Mouse (Mus musculus) MEL (cell line): ENCODE data around the gene Hs3st4. TPM values are rescaled to one million over a fixed set of nuclear protein-coding genes. Genes with fewer than 3 reads are reported as not detected.

Experiments used
- DNase-seq: peaks from one replicate; pipeline ENCODE4 v3.0.0; 2011; ENCODE audit warnings: low read depth, low spot score
- H3K27ac ChIP-seq: 2 replicates; pipeline ENCODE4 v1.5.1; 2012; ENCODE audit warnings: low read depth, mild to moderate bottlenecking, control low read depth, low read length, moderate library complexity; ENCODE audit not compliant: control insufficient read depth
- H3K27me3 ChIP-seq, 2 experiments: fragments of 150-350 bp in 1 of 2; sonication (generic) in 1 of 2; 2 replicates each; pipeline ENCODE4 v1.6.1; 2012; ENCODE audit warnings: low read length in 2 of 2, mild to moderate bottlenecking in 2 of 2, improper control_type of control experiment in 1 of 2, moderate library complexity in 1 of 2; ENCODE audit not compliant: insufficient read depth in 2 of 2, control insufficient read depth in 1 of 2
- H3K36me3 ChIP-seq, 2 experiments: 2 replicates each; pipeline ENCODE4 v1.6.1; 2012 to 2014; ENCODE audit warnings: low read length in 2 of 2, improper control_type of control experiment in 1 of 2, inconsistent platforms in 1 of 2, mild to moderate bottlenecking in 1 of 2; ENCODE audit not compliant: insufficient read depth in 2 of 2, control insufficient read depth in 1 of 2
- H3K4me1 ChIP-seq, 2 experiments: fragments of 150-350 bp in 1 of 2; sonication (generic) in 1 of 2; 2 replicates each; pipeline ENCODE4 v1.6.1; 2012; ENCODE audit warnings: low read length in 2 of 2, improper control_type of control experiment in 1 of 2, mild to moderate bottlenecking in 1 of 2; ENCODE audit not compliant: insufficient read depth in 2 of 2, control insufficient read depth in 1 of 2
- H3K4me3 ChIP-seq, 2 experiments: fragments of 150-350 bp in 1 of 2; sonication (generic) in 1 of 2; 2 replicates each; pipeline ENCODE4 v1.5.1; 2012; ENCODE audit warnings: low read depth in 2 of 2, low read length in 2 of 2, mild to moderate bottlenecking in 2 of 2, moderate library complexity in 2 of 2, control low read depth in 1 of 2, improper control_type of control experiment in 1 of 2; ENCODE audit not compliant: control insufficient read depth in 1 of 2, insufficient read depth in 1 of 2
- H3K79me2 ChIP-seq: 2 replicates; pipeline ENCODE4 v1.6.1; 2012; ENCODE audit warnings: mild to moderate bottlenecking, low read length, moderate library complexity; ENCODE audit not compliant: control insufficient read depth, poor library complexity, insufficient read depth
- H3K9ac ChIP-seq: 2 replicates; pipeline ENCODE4 v1.6.1; 2012; ENCODE audit warnings: low read depth, mild to moderate bottlenecking, control low read depth, low read length, moderate library complexity; ENCODE audit not compliant: control insufficient read depth, poor library complexity, severe bottlenecking
- H3K9me3 ChIP-seq: fragments of 150-350 bp; sonication (generic); replicated peaks from 2 replicates; pipeline ENCODE4 v1.6.1; 2012; ENCODE audit warnings: mild to moderate bottlenecking, low read length, improper control_type of control experiment, moderate library complexity; ENCODE audit not compliant: insufficient read depth
- BHLHE40 ChIP-seq: IDR thresholded peaks from 2 replicates; pipeline ENCODE4 v1.6.1; 2012; ENCODE audit warnings: low read depth, mild to moderate bottlenecking, inconsistent platforms, low read length, improper control_type of control experiment, borderline replicate concordance
- CTCF ChIP-seq, 3 experiments: IDR thresholded peaks in 2 of 3; conservative IDR thresholded peaks in 1 of 3; 2 replicates each; pipeline ENCODE4 v1.5.1; 2011 to 2012; ENCODE audit warnings: low read length in 3 of 3, low read depth in 2 of 3, mild to moderate bottlenecking in 2 of 3, improper control_type of control experiment in 1 of 3, inconsistent platforms in 1 of 3, mixed read lengths in 1 of 3, moderate library complexity in 1 of 3; ENCODE audit not compliant: control insufficient read depth in 1 of 3, insufficient read depth in 1 of 3, poor library complexity in 1 of 3, severe bottlenecking in 1 of 3
- E2F4 ChIP-seq: IDR thresholded peaks from 2 replicates; pipeline ENCODE4 v1.6.1; 2011; ENCODE audit warnings: low read depth, low read length, improper control_type of control experiment, borderline replicate concordance
- ELF1 ChIP-seq: IDR thresholded peaks from 2 replicates; pipeline ENCODE4 v1.6.1; 2014; ENCODE audit warnings: low read depth, mild to moderate bottlenecking, inconsistent platforms, low read length, improper control_type of control experiment, moderate library complexity
- EP300 ChIP-seq, 2 experiments: IDR thresholded peaks; 2 replicates each; pipeline ENCODE4 v1.6.1; 2011; ENCODE audit warnings: improper control_type of control experiment in 2 of 2, low read length in 2 of 2, low read depth in 1 of 2, mild to moderate bottlenecking in 1 of 2
- GABPA ChIP-seq: IDR thresholded peaks from 2 replicates; pipeline ENCODE4 v1.6.1; 2012; ENCODE audit warnings: low read depth, mild to moderate bottlenecking, inconsistent platforms, low read length, improper control_type of control experiment, moderate library complexity
- GATA1 ChIP-seq: IDR thresholded peaks from 2 replicates; pipeline ENCODE4 v1.6.1; 2011; ENCODE audit warnings: low read depth, low read length, improper control_type of control experiment
- HCFC1 ChIP-seq: IDR thresholded peaks from 2 replicates; pipeline ENCODE4 v1.6.1; 2012; ENCODE audit warnings: low read depth, mild to moderate bottlenecking, inconsistent platforms, low read length, improper control_type of control experiment, moderate library complexity
- KAT2A ChIP-seq: conservative IDR thresholded peaks from 2 replicates; pipeline ENCODE4 v1.6.1; 2012; ENCODE audit warnings: low read depth, low read length, improper control_type of control experiment, inconsistent platforms
- MAX ChIP-seq: IDR thresholded peaks from 2 replicates; pipeline ENCODE4 v1.6.1; 2011; ENCODE audit warnings: low read length, improper control_type of control experiment
- MAZ ChIP-seq: IDR thresholded peaks from 2 replicates; pipeline ENCODE4 v1.6.1; 2012; ENCODE audit warnings: low read depth, mild to moderate bottlenecking, inconsistent platforms, low read length, improper control_type of control experiment
- MYB ChIP-seq: IDR thresholded peaks from 2 replicates; pipeline ENCODE4 v1.6.1; 2011; ENCODE audit warnings: mild to moderate bottlenecking, low read depth, low read length, improper control_type of control experiment
- NRF1 ChIP-seq: IDR thresholded peaks from 2 replicates; pipeline ENCODE4 v1.6.1; 2014; ENCODE audit warnings: low read depth, mild to moderate bottlenecking, inconsistent platforms, low read length, improper control_type of control experiment, moderate library complexity; ENCODE audit not compliant: poor library complexity, insufficient read depth, severe bottlenecking
- POLR2A ChIP-seq, 2 experiments: IDR thresholded peaks; 2 replicates each; pipeline ENCODE4 v1.6.1; 2011 to 2012; ENCODE audit warnings: low read length in 2 of 2, mild to moderate bottlenecking in 2 of 2, control low read depth in 1 of 2, improper control_type of control experiment in 1 of 2, low read depth in 1 of 2, moderate library complexity in 1 of 2; ENCODE audit not compliant: control insufficient read depth in 1 of 2, insufficient read depth in 1 of 2, poor library complexity in 1 of 2
- POLR2AphosphoS2 ChIP-seq: IDR thresholded peaks from 2 replicates; pipeline ENCODE4 v1.6.1; 2011; ENCODE audit warnings: low read length, improper control_type of control experiment
- POLR2AphosphoS5 ChIP-seq: IDR thresholded peaks from 2 replicates; pipeline ENCODE4 v1.6.1; 2012; ENCODE audit warnings: low read depth, borderline replicate concordance, mild to moderate bottlenecking, inconsistent platforms, low read length, moderate library complexity, mixed read lengths
- RCOR1 ChIP-seq: IDR thresholded peaks from 2 replicates; pipeline ENCODE4 v1.6.1; 2012; ENCODE audit warnings: low read depth, mild to moderate bottlenecking, inconsistent platforms, low read length, improper control_type of control experiment
- SIN3A ChIP-seq: IDR thresholded peaks from 2 replicates; pipeline ENCODE4 v1.6.1; 2012; ENCODE audit warnings: low read length, improper control_type of control experiment, inconsistent platforms
- SMC3 ChIP-seq: IDR thresholded peaks from 2 replicates; pipeline ENCODE4 v1.6.1; 2011; ENCODE audit warnings: low read depth, low read length, improper control_type of control experiment
- TAL1 ChIP-seq: IDR thresholded peaks from 2 replicates; pipeline ENCODE4 v1.6.1; 2012; ENCODE audit warnings: mild to moderate bottlenecking, inconsistent platforms, low read length, moderate library complexity, mixed read lengths
- TCF12 ChIP-seq: IDR thresholded peaks from 2 replicates; pipeline ENCODE4 v1.6.1; 2014; ENCODE audit warnings: low read depth, mild to moderate bottlenecking, inconsistent platforms, low read length, improper control_type of control experiment, moderate library complexity
- UBTF ChIP-seq: IDR thresholded peaks from 2 replicates; pipeline ENCODE4 v1.6.1; 2012; ENCODE audit warnings: low read depth, mild to moderate bottlenecking, inconsistent platforms, low read length, improper control_type of control experiment, moderate library complexity, borderline replicate concordance; ENCODE audit not compliant: insufficient read depth
- USF1 ChIP-seq: IDR thresholded peaks from 2 replicates; pipeline ENCODE4 v1.6.1; 2014; ENCODE audit warnings: low read depth, mild to moderate bottlenecking, inconsistent platforms, low read length, improper control_type of control experiment, moderate library complexity
- ZC3H11A ChIP-seq: IDR thresholded peaks from 2 replicates; pipeline ENCODE4 v1.6.1; 2012; ENCODE audit warnings: low read depth, mild to moderate bottlenecking, inconsistent platforms, low read length, improper control_type of control experiment
- ZKSCAN1 ChIP-seq: IDR thresholded peaks from 2 replicates; pipeline ENCODE4 v1.6.1; 2012; ENCODE audit warnings: low read depth, mild to moderate bottlenecking, inconsistent platforms, low read length, improper control_type of control experiment, moderate library complexity
- ZMIZ1 ChIP-seq: IDR thresholded peaks from 2 replicates; pipeline ENCODE4 v1.6.1; 2012; ENCODE audit warnings: low read depth, mild to moderate bottlenecking, inconsistent platforms, low read length, improper control_type of control experiment, moderate library complexity
- polyA plus RNA-seq, 2 experiments: library from polyadenylated mRNA; stranded (reverse) in 1 of 2; unstranded in 1 of 2; fragments of >175 nt in 1 of 2; fragments of >200 nt in 1 of 2; gene quantifications; 2 replicates each; pipeline versions ENCODE4 v1.2.1 to v1.2.4; 2012; ENCODE audit warnings: low replicate concordance in 2 of 2, low read depth in 1 of 2; ENCODE audit not compliant: insufficient read length in 2 of 2, insufficient read depth in 1 of 2, missing spikeins in 1 of 2
- total RNA-seq: library from RNA; depleted of rRNA; stranded (reverse); fragments of 300-350 nt; gene quantifications from 2 replicates; pipeline ENCODE4 v1.2.3, GENCODE M21; 2012

The Hs3st4 gene
- total and polyA plus RNA-seq, 3 experiments: not detected

DNA sequence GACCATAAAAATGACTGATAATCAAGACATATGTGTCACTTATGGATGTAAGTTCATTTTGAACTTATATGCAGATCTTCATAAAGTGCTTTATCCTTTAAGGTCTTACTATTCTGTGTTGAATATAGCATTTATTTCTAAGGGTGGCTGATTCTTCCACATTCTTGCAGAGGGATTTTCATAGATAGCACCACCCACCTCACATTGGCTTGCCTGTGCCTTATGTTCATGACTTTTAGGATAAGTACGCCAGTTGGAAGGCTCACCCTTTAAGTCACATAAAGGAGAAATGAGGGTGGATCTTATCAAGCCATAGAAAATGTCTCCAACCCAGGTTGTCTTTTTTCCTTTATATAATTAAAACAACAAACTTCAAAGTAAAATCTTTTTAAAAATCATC lies 180.6 kb downstream of the Hs3st4 start:
- Histone ChIP-seq H3K9ac (no peak overlapping the region), H3K27me3 (no peaks in the 10 kb centered on the region), H3K4me3 (no peak overlapping the region), H3K9me3 (no peaks in the 10 kb centered on the region), H3K4me1 (no peaks in the 10 kb centered on the region), H3K36me3 (no peaks in the 10 kb centered on the region), H3K79me2 (no peaks in the 10 kb centered on the region), H3K27ac (no peak overlapping the region)
- TF ChIP-seq CTCF (IDR thresholded peaks at IDR 0.05 in 2 of 3, conservative IDR thresholded peaks at IDR 0.05 in 1 of 3; ENCODE audit: control insufficient read depth in 1 of 3, insufficient read depth in 1 of 3, low read depth in 2 of 3, low read length in 3 of 3, poor library complexity in 1 of 3, severe bottlenecking in 1 of 3) (no peak), KAT2A (no peak), SIN3A (no peak), RCOR1 (no peak), ELF1 (no peak), MAX (no peak), ZC3H11A (no peak), TAL1 (no peak), E2F4 (no peak), USF1 (no peak), GABPA (no peak), TCF12 (no peak), ZKSCAN1 (no peak), SMC3 (no peak), MAZ (no peak), HCFC1 (no peak), POLR2AphosphoS5 (no peak)
- no peak for DNase-seq

DNA sequence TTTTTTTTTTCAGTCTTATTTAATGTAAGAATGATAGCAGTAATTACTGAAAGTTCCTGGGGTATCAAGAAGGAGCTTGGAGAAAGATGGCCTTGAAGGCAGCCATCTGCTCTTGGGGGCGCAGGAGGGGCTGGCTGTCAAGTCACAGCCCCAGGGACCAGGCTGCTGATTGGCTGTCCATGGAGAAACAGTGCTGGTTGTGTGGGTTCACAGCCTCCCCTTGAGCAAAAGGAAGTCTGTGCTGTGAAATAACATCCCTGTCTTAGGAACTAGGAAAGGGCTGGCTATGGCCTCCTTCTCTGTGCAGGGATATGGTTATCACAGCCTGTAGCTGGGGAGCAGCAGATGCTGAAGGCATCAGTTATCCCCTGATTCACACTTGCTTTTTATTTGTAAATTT lies 183.6 kb downstream of the Hs3st4 start:
- no peaks in the 10 kb centered on the region for H3K27me3 ChIP-seq
- no peak for TF ChIP-seq ZC3H11A
- no peak for TF ChIP-seq NRF1
- TF ChIP-seq GABPA: no peak
- no peak for TF ChIP-seq TAL1
- TF ChIP-seq ZMIZ1: no peak
- no peak for TF ChIP-seq SMC3
- TF ChIP-seq TCF12: no peak
- no peak for TF ChIP-seq MAZ
- no peak for TF ChIP-seq E2F4
- no peak for TF ChIP-seq EP300 (IDR thresholded peaks at IDR 0.05; ENCODE audit: low read depth in 1 of 2, low read length in 2 of 2)
- no peak for TF ChIP-seq POLR2A (IDR thresholded peaks at IDR 0.05; ENCODE audit: control insufficient read depth in 1 of 2, insufficient read depth in 1 of 2, low read depth in 1 of 2, low read length in 2 of 2, poor library complexity in 1 of 2)
- no peak for TF ChIP-seq POLR2AphosphoS2
- TF ChIP-seq MYB: no peak
- TF ChIP-seq SIN3A: no peak
- TF ChIP-seq UBTF: no peak
- no peak for TF ChIP-seq MAX
- TF ChIP-seq BHLHE40: no peak
- no peak for TF ChIP-seq GATA1
- DNase-seq: no peak
- H3K36me3 ChIP-seq: no peaks in the 10 kb centered on the region
- no peaks in the 10 kb centered on the region for H3K4me1 ChIP-seq
- H3K79me2 ChIP-seq: no peaks in the 10 kb centered on the region
- H3K27ac ChIP-seq: no peak overlapping the region
- no peak overlapping the region for H3K4me3 ChIP-seq
- no peak overlapping the region for H3K9ac ChIP-seq
- H3K9me3 ChIP-seq: no peaks in the 10 kb centered on the region
